Mouse (Mus musculus) embryonic facial prominence, embryonic 11.5 days (tissue): ENCODE measurements at regions not wholly inside any gene's neighbourhood (a gene's known extent, or its start where the extent isn't known, plus 50 kb on each side); places are given as distances from the start of the nearest gene placed in this dataset.

ENCODE experiments used
- ATAC-seq: fragments of 200-750 bp; cut with Nextera tagmentation; replicated peaks from 2 replicates; pipeline ENCODE4 v1.8.0; 2017; ENCODE audit warnings: low read depth; ENCODE audit not compliant: insufficient number of reproducible peaks, low FRiP score, low TSS enrichment
- DNase-seq: peaks from one replicate; pipeline ENCODE4 v3.0.0-alpha.2; 2015; ENCODE audit warnings: low spot score
- H3K27ac ChIP-seq: fragments of 300-500 bp; sonication (generic); replicated peaks from 2 replicates; pipeline ENCODE4 v1.5.1; 2014; ENCODE audit warnings: mild to moderate bottlenecking, low read depth, low read length, control low read depth
- H3K27me3 ChIP-seq: fragments of 300-500 bp; sonication (generic); 2 replicates; pipeline ENCODE4 v1.6.1; 2014; ENCODE audit warnings: mild to moderate bottlenecking, low read length, moderate library complexity, mixed read lengths; ENCODE audit not compliant: control insufficient read depth, insufficient read depth
- H3K36me3 ChIP-seq: fragments of 300-500 bp; sonication (generic); replicated peaks from 2 replicates; pipeline ENCODE4 v1.6.1; 2014; ENCODE audit warnings: low read depth, mild to moderate bottlenecking, low read length, moderate library complexity, mixed read lengths; ENCODE audit not compliant: control insufficient read depth, insufficient read depth
- H3K4me1 ChIP-seq: fragments of 300-500 bp; sonication (generic); 2 replicates; pipeline ENCODE4 v1.6.1; 2014; ENCODE audit warnings: low read length, mixed read lengths; ENCODE audit not compliant: control insufficient read depth, insufficient read depth
- H3K4me2 ChIP-seq: fragments of 300-500 bp; sonication (generic); 2 replicates; pipeline ENCODE4 v1.6.1; 2014; ENCODE audit warnings: low read depth, mild to moderate bottlenecking, control low read depth, low read length, moderate library complexity
- H3K4me3 ChIP-seq: fragments of 300-500 bp; sonication (generic); 2 replicates; pipeline ENCODE4 v1.5.1; 2014; ENCODE audit warnings: low read depth, low read length, control low read depth
- H3K9ac ChIP-seq: fragments of 300-500 bp; sonication (generic); replicated peaks from 2 replicates; pipeline ENCODE4 v1.6.1; 2014; ENCODE audit warnings: mild to moderate bottlenecking, control low read depth, low read length
- H3K9me3 ChIP-seq: fragments of 300-500 bp; sonication (generic); replicated peaks from 2 replicates; pipeline ENCODE4 v1.6.1; 2016; ENCODE audit warnings: mild to moderate bottlenecking, low read length, inconsistent platforms, mixed read lengths; ENCODE audit not compliant: control insufficient read depth
- WGBS: fragments of 180-500 bp; shearing (Covaris S2); extraction: QIAGEN DNeasy Blood & Tissue Kit; methylation state at CpG from one replicate; pipeline ENCODE4 v1.1.7; 2014; 5-methylcytosine and 5-hydroxymethylcytosine counted together

- ATAC-seq: no peak
Measured at GRCm38 (mm10) chr2:128296897-128297296, 171.1 kb downstream of the Bcl2l11 start.

GRCm38 (mm10) chr2:128297821-128298220 is 172.0 kb downstream of the Bcl2l11 start:
- 35% methylated on average over 5 of the region's 5 CpGs for whole genome bisulfite sequencing
- H3K4me2 ChIP-seq: no peak overlapping the region
- H3K36me3 ChIP-seq: no peaks in the 10 kb centered on the region
- no peak for DNase-seq
- no peaks in the 10 kb centered on the region for H3K9me3 ChIP-seq
- H3K9ac ChIP-seq: no peak overlapping the region
- H3K27ac ChIP-seq: no peak overlapping the region
- H3K4me3 ChIP-seq: no peak overlapping the region
- ATAC-seq: no peak
- H3K4me1 ChIP-seq: no peaks in the 10 kb centered on the region
- H3K27me3 ChIP-seq: no peaks in the 10 kb centered on the region

More at GRCm38 (mm10) chr2:128296897-128297296, 171.1 kb downstream of the Bcl2l11 start:
- Histone ChIP-seq H3K27me3 (no peaks in the 10 kb centered on the region), H3K9ac (no peak overlapping the region), H3K4me1 (no peaks in the 10 kb centered on the region), H3K9me3 (no peaks in the 10 kb centered on the region), H3K36me3 (no peaks in the 10 kb centered on the region), H3K4me2 (no peak overlapping the region), H3K27ac (no peak overlapping the region), H3K4me3 (no peak overlapping the region)
- DNase-seq: no peak
- 33% methylated on average over 5 of the region's 5 CpGs for WGBS

GRCm38 (mm10) chr2:128298996-128299395 is 173.2 kb downstream of the Bcl2l11 start:
- Histone ChIP-seq H3K9ac (no peak overlapping the region), H3K4me2 (no peak overlapping the region), H3K27me3 (no peaks in the 10 kb centered on the region), H3K4me1 (no peaks in the 10 kb centered on the region), H3K4me3 (no peak overlapping the region), H3K9me3 (no peaks in the 10 kb centered on the region), H3K27ac (no peak overlapping the region), H3K36me3 (no peaks in the 10 kb centered on the region)
- ATAC-seq: no peak
- 84% methylated on average over 8 of the region's 8 CpGs for WGBS
- no peak for DNase-seq

- no peak overlapping the region for H3K4me3 ChIP-seq
- no peaks in the 10 kb centered on the region for H3K4me1 ChIP-seq
- 19% methylated on average over 8 of the region's 8 CpGs for WGBS
- no peak overlapping the region for H3K9ac ChIP-seq
- DNase-seq (no peak), ATAC-seq (no peak)
- no peaks in the 10 kb centered on the region for H3K9me3 ChIP-seq
- H3K27me3 ChIP-seq: no peaks in the 10 kb centered on the region
- H3K4me2 ChIP-seq: no peak overlapping the region
- H3K27ac ChIP-seq: no peak overlapping the region
- no peaks in the 10 kb centered on the region for H3K36me3 ChIP-seq
Measured at GRCm38 (mm10) chr2:128301709-128302108, 175.9 kb downstream of the Bcl2l11 start.

GRCm38 (mm10) chr2:128304063-128304712 is 178.3 kb downstream of the Bcl2l11 start:
- no peak for ATAC-seq
- Histone ChIP-seq H3K4me3 (no peak overlapping the region), H3K36me3 (no peaks in the 10 kb centered on the region), H3K4me2 (no peak overlapping the region), H3K27ac (no peak overlapping the region), H3K9ac (no peak overlapping the region), H3K4me1 (no peaks in the 10 kb centered on the region), H3K9me3 (no peaks in the 10 kb centered on the region), H3K27me3 (no peaks in the 10 kb centered on the region)
- 16% methylated on average over 12 of the region's 12 CpGs for WGBS
- DNase-seq: no peak

GRCm38 (mm10) chr2:128306693-128307092 is 180.9 kb downstream of the Bcl2l11 start:
- Histone ChIP-seq H3K27me3 (no peaks in the 10 kb centered on the region), H3K4me1 (no peaks in the 10 kb centered on the region), H3K27ac (no peak overlapping the region), H3K36me3 (no peaks in the 10 kb centered on the region), H3K4me3 (no peak overlapping the region), H3K9me3 (no peaks in the 10 kb centered on the region), H3K4me2 (no peak overlapping the region), H3K9ac (no peak overlapping the region)
- no peak for DNase-seq
- ATAC-seq: no peak
- 59% methylated on average over 6 of the region's 6 CpGs for WGBS

- no peak for ATAC-seq
- 32% methylated on average over 10 of the region's 10 CpGs for WGBS
- no peaks in the 10 kb centered on the region for H3K36me3 ChIP-seq
- no peak overlapping the region for H3K9ac ChIP-seq
- no peaks in the 10 kb centered on the region for H3K27me3 ChIP-seq
- H3K4me1 ChIP-seq: no peaks in the 10 kb centered on the region; the same call in 1 of the 2 replicates
- H3K27ac ChIP-seq: no peak overlapping the region
- no peak overlapping the region for H3K4me2 ChIP-seq
- H3K4me3 ChIP-seq: no peak overlapping the region
- no peak for DNase-seq
- H3K9me3 ChIP-seq: no peaks in the 10 kb centered on the region
Measured at GRCm38 (mm10) chr2:128309541-128310030, 183.7 kb downstream of the Bcl2l11 start.

GRCm38 (mm10) chr2:128310081-128310480 is 184.2 kb downstream of the Bcl2l11 start:
- H3K4me1 ChIP-seq: no peaks in the 10 kb centered on the region; the same call in 1 of the 2 replicates
- H3K27ac ChIP-seq: no peak overlapping the region
- H3K36me3 ChIP-seq: no peaks in the 10 kb centered on the region
- 38% methylated on average over 5 of the region's 5 CpGs for WGBS
- no peaks in the 10 kb centered on the region for H3K27me3 ChIP-seq
- H3K9me3 ChIP-seq: no peaks in the 10 kb centered on the region
- no peak for DNase-seq
- ATAC-seq: no peak
- no peak overlapping the region for H3K4me2 ChIP-seq
- H3K9ac ChIP-seq: no peak overlapping the region
- H3K4me3 ChIP-seq: no peak overlapping the region
